Mouse (Mus musculus): Measurements from ENCODE around the gene Slc1a3. TPM values are rescaled to one million over a fixed set of nuclear protein-coding genes. Genes with fewer than 3 reads are reported as not detected.

The Slc1a3 gene
- 75.9 and 79.2 TPM in 2 replicates for polyA plus RNA-seq (2015; fragmentation: Nextera tagmentation; extraction: Ambion mirVana)

DNA sequence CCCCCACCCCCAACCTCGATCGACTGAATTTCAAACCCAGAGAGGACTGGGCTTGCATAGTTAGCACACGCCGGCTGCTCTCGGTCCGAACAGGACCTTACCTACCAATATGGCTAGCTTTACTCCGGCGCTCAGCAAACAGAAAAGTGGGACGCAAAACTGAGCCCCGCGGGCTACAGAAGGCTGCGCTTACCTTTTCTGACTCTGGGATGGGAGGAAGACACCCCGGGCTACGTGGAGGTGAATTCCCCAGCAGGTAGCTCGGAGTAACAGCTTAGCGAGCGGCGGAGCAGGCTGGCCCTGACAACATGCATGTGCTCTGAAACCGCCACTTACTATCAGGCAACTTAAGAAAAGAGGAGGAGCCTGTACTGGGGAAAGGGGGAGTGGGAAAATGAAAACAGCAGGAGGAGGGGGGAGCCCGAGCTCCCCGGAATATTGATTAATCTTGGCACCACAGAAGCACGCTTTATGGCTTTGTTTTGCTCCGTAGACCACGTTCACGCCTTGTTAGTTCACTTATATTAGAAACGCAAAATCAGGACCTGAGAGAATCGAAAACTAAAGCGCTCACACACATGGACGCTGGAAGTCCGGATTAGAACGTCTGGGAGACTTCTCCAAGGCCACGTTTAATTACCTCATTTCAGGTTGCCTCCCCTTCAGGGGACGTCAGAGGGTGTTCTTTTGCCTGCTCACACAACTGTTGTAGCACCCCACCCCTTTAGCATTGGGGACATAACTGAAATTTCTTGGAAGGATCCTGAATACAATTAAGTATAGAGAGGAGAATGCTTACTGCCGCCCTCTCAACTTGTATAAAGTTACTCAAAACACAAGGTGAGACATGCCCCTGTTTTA lies at the start of gene Slc1a3:
Gene Slc1a3, minus strand, starts transcription at position 619 of the 861 bp plus-strand sequence.
- peak within 1 kb of the TSS; percentile 87 for H3K4me2 ChIP-seq
- peaks cover 21% of the 10 kb centered on the region for H3K4me1 ChIP-seq
- peak within 1 kb of the TSS; percentile 75 for H3K9ac ChIP-seq
- no peaks in the 10 kb centered on the region for H3K9me3 ChIP-seq (replicated peaks)
- under 1% methylated on average over 34 of the region's 34 CpGs for WGBS
- H3K36me3 ChIP-seq (ENCODE audit: poor library complexity, severe bottlenecking): peaks cover 8% of the 10 kb centered on the region; the same call in 1 of the 2 replicates
- peaks cover 7% of the 10 kb centered on the region; the same call in 1 of the 2 replicates for H3K27me3 ChIP-seq
- peak; percentile 91 for ATAC-seq
- H3K4me3 ChIP-seq: peak within 1 kb of the TSS; percentile 72
- 0 out of 2 replicates have a peak within 1 kb of the TSS, but pooled peaks have one; percentile 54 for H3K27ac ChIP-seq

DNA sequence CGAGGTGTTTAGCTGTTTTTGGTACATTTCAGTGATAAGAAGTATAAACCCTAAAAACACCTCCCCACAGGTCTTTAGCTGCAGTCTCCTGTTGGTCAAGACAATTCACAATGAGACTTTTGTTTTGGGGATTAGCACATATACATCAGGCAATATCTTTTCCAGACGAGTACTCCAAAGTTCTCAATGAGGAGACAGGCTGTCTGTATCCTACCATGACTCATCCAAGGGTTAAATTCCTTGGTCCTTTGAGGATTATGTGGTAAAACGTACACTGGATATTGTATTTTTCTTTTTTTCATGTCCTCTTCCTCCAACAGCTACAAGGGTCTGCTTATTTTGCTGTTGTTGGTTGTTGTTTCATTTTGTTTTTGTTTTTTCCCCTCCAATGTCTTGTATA lies 48.5 kb upstream of the Slc1a3 start:
- Histone ChIP-seq H3K27ac (no peak overlapping the region), H3K27me3 (no peaks in the 10 kb centered on the region), H3K36me3 (ENCODE audit: poor library complexity, severe bottlenecking) (no peaks in the 10 kb centered on the region), H3K4me2 (no peak overlapping the region), H3K9me3 (replicated peaks) (no peaks in the 10 kb centered on the region), H3K4me1 (0 out of 2 replicates have a peak, but pooled peaks cover 7% of the 10 kb centered on the region), H3K4me3 (no peak overlapping the region), H3K9ac (no peak overlapping the region)
- 53% methylated on average over 3 of the region's 3 CpGs for WGBS
- ATAC-seq: no peak

DNA sequence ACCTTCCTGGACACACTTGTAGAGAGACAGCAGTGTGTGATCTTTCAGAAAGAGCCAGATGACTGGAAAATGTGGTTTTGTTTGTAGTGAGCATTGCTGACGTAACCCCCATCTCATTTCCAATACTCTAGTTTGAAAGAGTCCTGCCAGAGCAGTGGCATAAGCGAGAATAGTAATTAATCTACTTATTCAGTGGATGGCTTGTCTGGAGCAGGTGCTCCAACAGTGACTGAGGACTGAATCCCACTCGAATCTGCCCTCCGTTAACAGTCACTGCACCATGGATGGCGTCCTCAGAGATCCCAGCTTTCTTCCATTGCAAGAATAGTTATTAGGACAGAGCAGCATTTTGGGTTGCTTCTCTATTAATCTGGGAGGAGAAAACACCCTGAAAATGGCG lies 45.9 kb upstream of the Slc1a3 start:
- H3K4me2 ChIP-seq: no peak overlapping the region
- no peaks in the 10 kb centered on the region for H3K9me3 ChIP-seq (replicated peaks)
- H3K4me1 ChIP-seq: 0 out of 2 replicates have a peak, but pooled peaks cover 2% of the 10 kb centered on the region
- WGBS: 48% methylated on average over 6 of the region's 6 CpGs
- H3K27me3 ChIP-seq: no peaks in the 10 kb centered on the region
- ATAC-seq: peak; percentile 77
- H3K4me3 ChIP-seq: no peak overlapping the region
- H3K27ac ChIP-seq: no peak overlapping the region
- H3K36me3 ChIP-seq (ENCODE audit: poor library complexity, severe bottlenecking): no peaks in the 10 kb centered on the region
- no peak overlapping the region for H3K9ac ChIP-seq

DNA sequence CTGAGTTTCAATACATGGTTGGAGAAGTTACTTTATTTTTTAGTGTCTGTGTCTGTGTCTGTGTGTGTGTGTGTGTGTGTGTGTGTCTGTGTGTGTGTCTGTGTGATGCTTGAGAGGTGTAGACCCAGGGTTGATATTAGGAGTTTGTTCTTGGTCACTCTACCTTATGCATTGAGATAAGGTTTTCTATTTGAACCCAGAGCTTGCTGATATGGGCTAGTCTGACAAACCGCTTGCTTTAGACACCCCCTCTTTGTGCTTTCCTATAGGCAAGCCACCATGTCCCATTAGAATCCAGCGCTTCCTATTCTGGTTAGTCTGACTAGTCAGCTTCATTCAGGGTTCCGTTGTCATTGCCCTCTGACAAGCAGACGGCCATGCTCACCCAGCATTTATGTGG lies 39.2 kb upstream of the Slc1a3 start:
- Histone ChIP-seq H3K27ac (no peak overlapping the region), H3K27me3 (no peaks in the 10 kb centered on the region), H3K9ac (no peak overlapping the region), H3K4me1 (no peaks in the 10 kb centered on the region), H3K4me2 (no peak overlapping the region), H3K36me3 (ENCODE audit: poor library complexity, severe bottlenecking) (no peaks in the 10 kb centered on the region), H3K9me3 (replicated peaks) (0 out of 2 replicates have a peak, but pooled peaks cover 4% of the 10 kb centered on the region), H3K4me3 (no peak overlapping the region)
- 92% methylated on average over 4 of the region's 4 CpGs for WGBS
- no peak for ATAC-seq

DNA sequence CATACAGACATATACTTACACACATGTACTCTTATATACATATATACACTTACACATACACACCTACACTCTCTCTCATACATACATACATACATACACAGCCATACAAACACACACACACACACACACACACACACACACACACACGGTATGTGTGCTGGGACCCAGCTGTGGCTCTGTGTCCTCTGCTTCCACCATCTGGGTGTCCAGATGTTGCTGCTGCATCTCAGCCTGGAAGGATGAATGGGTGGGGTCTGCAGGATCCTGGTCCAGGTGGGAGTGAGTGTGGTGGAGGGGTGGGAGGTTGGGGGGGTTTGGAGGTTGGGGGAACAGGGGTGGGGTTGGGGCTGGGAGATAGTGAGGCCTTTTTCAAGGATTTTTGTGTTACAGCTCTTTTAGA lies 38.2 kb upstream of the Slc1a3 start:
- Histone ChIP-seq H3K27ac (no peak overlapping the region), H3K9ac (no peak overlapping the region), H3K4me3 (no peak overlapping the region), H3K4me1 (no peaks in the 10 kb centered on the region), H3K9me3 (replicated peaks) (0 out of 2 replicates have a peak, but pooled peaks cover 4% of the 10 kb centered on the region), H3K27me3 (no peaks in the 10 kb centered on the region), H3K36me3 (ENCODE audit: poor library complexity, severe bottlenecking) (no peaks in the 10 kb centered on the region), H3K4me2 (no peak overlapping the region)
- WGBS: 91% methylated on average over 1 of the region's 1 CpGs
- ATAC-seq: no peak

DNA sequence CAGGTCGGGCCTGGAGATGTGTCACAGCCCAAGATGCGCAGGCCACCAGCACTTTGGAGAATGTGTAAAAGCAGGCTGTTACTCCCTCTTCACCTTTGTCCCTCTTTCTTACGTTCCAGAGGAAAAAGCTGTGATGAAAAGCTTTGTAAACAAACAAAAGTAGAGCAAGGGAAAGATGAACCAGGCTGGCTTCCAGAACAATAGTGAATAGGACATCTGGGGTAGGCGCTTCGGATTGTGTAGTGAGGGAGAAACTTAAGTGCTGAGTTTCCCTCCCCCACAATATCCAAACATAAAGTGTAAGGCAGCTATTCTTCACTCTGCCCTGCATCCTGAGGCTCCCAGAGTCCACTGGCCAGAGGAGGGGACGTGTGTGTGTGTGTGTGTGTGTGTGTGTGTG lies 31.0 kb upstream of the Slc1a3 start:
- Histone ChIP-seq H3K4me1 (no peaks in the 10 kb centered on the region), H3K36me3 (ENCODE audit: poor library complexity, severe bottlenecking) (no peaks in the 10 kb centered on the region), H3K4me2 (no peak overlapping the region), H3K4me3 (no peak overlapping the region), H3K27ac (no peak overlapping the region), H3K9me3 (replicated peaks) (0 out of 2 replicates have a peak, but pooled peaks cover 4% of the 10 kb centered on the region), H3K27me3 (no peaks in the 10 kb centered on the region), H3K9ac (no peak overlapping the region)
- WGBS: 60% methylated on average over 6 of the region's 6 CpGs
- no peak for ATAC-seq

DNA sequence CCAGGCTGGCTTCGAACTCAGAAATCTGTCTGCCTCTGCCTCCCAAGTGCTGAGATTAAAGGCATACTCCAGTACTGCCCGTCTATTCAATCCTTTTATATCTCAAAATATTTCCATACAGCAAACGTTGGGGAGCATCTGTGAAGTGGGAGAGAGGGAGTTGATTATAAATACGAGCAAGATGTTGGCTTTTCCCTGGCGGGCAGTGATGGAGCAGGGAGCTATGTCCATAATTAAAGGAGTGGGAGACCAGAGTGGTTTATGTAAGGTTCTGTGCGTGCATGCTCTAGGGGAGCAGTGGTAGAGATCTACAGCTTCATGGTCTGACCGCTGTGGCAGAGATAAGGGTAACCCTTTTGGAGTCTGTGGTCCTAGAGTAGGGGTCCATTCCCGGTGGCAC lies 30.2 kb upstream of the Slc1a3 start:
- WGBS: 97% methylated on average over 8 of the region's 8 CpGs
- Histone ChIP-seq H3K27ac (no peak overlapping the region), H3K36me3 (ENCODE audit: poor library complexity, severe bottlenecking) (no peaks in the 10 kb centered on the region), H3K27me3 (no peaks in the 10 kb centered on the region), H3K9ac (no peak overlapping the region), H3K4me1 (no peaks in the 10 kb centered on the region), H3K9me3 (replicated peaks) (0 out of 2 replicates have a peak, but pooled peaks cover 4% of the 10 kb centered on the region), H3K4me2 (no peak overlapping the region), H3K4me3 (no peak overlapping the region)
- no peak for ATAC-seq

DNA sequence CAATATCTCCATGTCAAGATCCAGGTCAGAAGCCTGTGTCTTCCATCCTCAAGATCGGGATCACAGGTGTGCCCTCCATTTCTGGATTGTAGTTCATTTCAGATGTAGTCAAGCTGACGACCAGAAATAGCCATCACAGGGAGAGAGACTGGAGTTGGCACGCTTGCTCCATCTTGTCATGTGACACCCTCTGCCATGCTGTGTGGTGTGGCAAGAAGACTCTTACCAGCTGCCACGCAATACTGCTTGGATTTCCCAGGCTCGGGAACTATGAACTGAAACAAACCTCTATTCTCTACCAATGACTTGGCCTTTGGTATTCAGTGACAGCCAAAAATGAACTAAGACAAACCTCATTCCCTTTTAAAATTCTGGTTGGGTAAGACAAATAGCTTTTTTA lies 27.6 kb upstream of the Slc1a3 start:
- ATAC-seq: no peak
- 81% methylated on average over 5 of the region's 5 CpGs for WGBS

DNA sequence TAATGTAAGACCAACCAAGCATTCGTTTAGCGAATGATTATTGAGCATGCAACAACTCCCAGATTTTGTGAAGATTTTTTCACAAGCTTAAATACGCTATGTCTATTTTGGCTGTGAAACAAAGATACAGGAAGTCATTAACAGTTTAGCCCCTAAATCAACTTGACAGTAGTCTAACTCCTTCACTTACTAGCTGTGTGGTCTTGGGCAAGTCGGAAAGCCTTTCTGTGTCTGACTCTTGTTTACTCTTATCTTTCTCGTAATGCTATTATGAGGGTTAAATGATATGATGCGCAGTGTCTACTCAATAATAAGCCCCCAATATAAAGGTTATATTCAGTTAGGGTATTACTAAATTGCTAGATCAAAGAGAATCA lies 23.8 kb upstream of the Slc1a3 start:
- ATAC-seq: no peak
- Histone ChIP-seq H3K4me2 (no peak overlapping the region), H3K27me3 (no peaks in the 10 kb centered on the region), H3K27ac (no peak overlapping the region), H3K4me3 (no peak overlapping the region), H3K36me3 (ENCODE audit: poor library complexity, severe bottlenecking) (no peaks in the 10 kb centered on the region), H3K9me3 (replicated peaks) (no peaks in the 10 kb centered on the region), H3K4me1 (peaks cover 15% of the 10 kb centered on the region), H3K9ac (no peak overlapping the region)
- 72% methylated on average over 6 of the region's 6 CpGs for WGBS

More for the DNA sequence above, 27.6 kb upstream of the Slc1a3 start:
- H3K36me3 ChIP-seq (ENCODE audit: poor library complexity, severe bottlenecking): no peaks in the 10 kb centered on the region
- H3K27ac ChIP-seq: no peak overlapping the region
- H3K4me2 ChIP-seq: no peak overlapping the region
- H3K9ac ChIP-seq: no peak overlapping the region
- H3K9me3 ChIP-seq (replicated peaks): no peaks in the 10 kb centered on the region
- H3K4me1 ChIP-seq: peaks cover 11% of the 10 kb centered on the region
- no peak overlapping the region for H3K4me3 ChIP-seq
- no peaks in the 10 kb centered on the region for H3K27me3 ChIP-seq

DNA sequence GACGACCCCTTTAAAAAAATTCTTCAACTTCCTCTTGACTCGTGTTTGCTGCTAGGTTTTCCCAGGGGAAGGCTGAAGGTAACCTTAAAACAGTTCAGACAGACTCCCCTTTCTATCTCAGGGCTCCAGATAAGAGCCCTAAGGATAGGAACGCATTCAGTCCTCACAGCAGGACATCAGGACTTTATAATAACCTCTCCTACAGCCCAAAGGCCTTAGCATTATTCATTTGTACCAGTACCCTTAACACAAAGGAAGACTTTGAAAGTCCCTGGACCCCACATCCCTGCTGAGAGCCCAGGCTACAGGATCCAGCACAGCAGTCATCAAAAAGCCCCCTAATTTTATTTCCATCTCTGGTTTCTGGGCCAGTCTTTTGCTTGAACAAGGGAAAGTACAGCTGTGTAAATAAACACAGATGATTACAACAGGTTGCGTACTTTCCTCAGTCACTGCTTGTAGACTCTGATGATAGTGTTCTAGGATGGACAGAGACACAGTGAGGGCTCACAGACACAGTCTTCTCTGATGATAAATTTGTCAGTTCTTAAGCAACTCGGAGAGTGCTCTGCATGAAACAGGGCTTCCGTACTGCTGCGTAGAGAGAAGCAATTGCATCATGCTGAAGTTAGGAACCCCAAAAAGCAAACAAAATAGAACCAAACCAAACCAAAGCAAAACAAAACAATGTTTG lies 23.3 kb upstream of the Slc1a3 start:
- no peaks in the 10 kb centered on the region for H3K27me3 ChIP-seq
- peaks cover 15% of the 10 kb centered on the region for H3K4me1 ChIP-seq
- 12% methylated on average over 7 of the region's 7 CpGs for WGBS
- no peak overlapping the region for H3K9ac ChIP-seq
- peak; percentile 62; the same call in 1 of the 2 replicates for ATAC-seq
- H3K4me3 ChIP-seq: no peak overlapping the region
- no peaks in the 10 kb centered on the region for H3K9me3 ChIP-seq (replicated peaks)
- H3K27ac ChIP-seq: peak overlapping the region; percentile 26; the same call in 1 of the 2 replicates
- H3K4me2 ChIP-seq: no peak overlapping the region; the same call in 1 of the 2 replicates
- no peaks in the 10 kb centered on the region for H3K36me3 ChIP-seq (ENCODE audit: poor library complexity, severe bottlenecking)

DNA sequence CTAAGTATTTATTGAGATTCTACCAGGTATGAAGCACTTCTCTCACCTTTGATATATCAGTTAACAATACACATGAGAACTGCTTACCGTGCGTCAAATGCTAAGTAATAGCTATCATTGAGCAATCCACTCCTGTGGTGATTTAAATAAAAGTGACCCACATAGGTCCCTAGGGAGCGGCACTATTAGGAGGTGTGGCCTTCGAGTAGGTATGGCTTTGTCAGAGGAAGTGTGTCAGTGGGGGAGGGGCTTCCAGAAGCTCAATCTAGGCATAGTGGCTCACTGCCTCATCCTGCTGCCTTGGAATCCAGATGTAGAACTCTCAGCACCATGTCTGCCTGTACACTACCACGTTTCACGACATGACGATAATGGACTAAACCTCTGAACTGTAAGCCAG lies 18.3 kb upstream of the Slc1a3 start:
- H3K4me1 ChIP-seq: peaks cover 9% of the 10 kb centered on the region
- WGBS: 93% methylated on average over 7 of the region's 7 CpGs
- no peak overlapping the region for H3K4me3 ChIP-seq
- H3K27me3 ChIP-seq: no peaks in the 10 kb centered on the region
- no peak overlapping the region for H3K27ac ChIP-seq
- H3K9ac ChIP-seq: no peak overlapping the region
- H3K36me3 ChIP-seq (ENCODE audit: poor library complexity, severe bottlenecking): no peaks in the 10 kb centered on the region
- ATAC-seq: no peak
- H3K9me3 ChIP-seq (replicated peaks): no peaks in the 10 kb centered on the region
- H3K4me2 ChIP-seq: no peak overlapping the region
